Mouse (Mus musculus) lung, embryonic 15.5 days (tissue): Measurements from ENCODE around the gene Ly6g6f. TPM values are rescaled to one million over a fixed set of nuclear protein-coding genes. Genes with fewer than 3 reads are reported as not detected.

Experiments used
- ATAC-seq: fragments of 200-750 bp; cut with Nextera tagmentation; 2 replicates; pipeline ENCODE4 v1.8.0; 2017; ENCODE audit warnings: moderate number of reproducible peaks, borderline replicate concordance; ENCODE audit not compliant: low FRiP score, low TSS enrichment; ENCODE audit errors: extremely low read depth
- H3K27ac ChIP-seq: fragments of 300-500 bp; sonication (generic); 2 replicates; pipeline ENCODE4 v1.5.1; 2015; ENCODE audit warnings: moderate library complexity, mild to moderate bottlenecking, inconsistent platforms
- H3K27me3 ChIP-seq: fragments of 300-500 bp; sonication (generic); 2 replicates; pipeline ENCODE4 v1.6.1; 2015; ENCODE audit warnings: inconsistent platforms
- H3K36me3 ChIP-seq: fragments of 300-500 bp; sonication (generic); 2 replicates; pipeline ENCODE4 v1.6.1; 2015; ENCODE audit warnings: inconsistent platforms
- H3K4me1 ChIP-seq: fragments of 300-500 bp; sonication (generic); 2 replicates; pipeline ENCODE4 v1.6.1; 2015; ENCODE audit warnings: inconsistent platforms
- H3K4me2 ChIP-seq: fragments of 300-500 bp; sonication (generic); 2 replicates; pipeline ENCODE4 v1.6.1; 2015; ENCODE audit warnings: inconsistent platforms, mild to moderate bottlenecking, moderate library complexity
- H3K4me3 ChIP-seq: fragments of 300-500 bp; sonication (generic); 2 replicates; pipeline ENCODE4 v1.5.1; 2015; ENCODE audit warnings: mild to moderate bottlenecking, inconsistent platforms
- H3K9ac ChIP-seq: fragments of 300-500 bp; sonication (generic); 2 replicates; pipeline ENCODE4 v1.6.1; 2015; ENCODE audit warnings: inconsistent platforms
- H3K9me3 ChIP-seq: fragments of 300-500 bp; sonication (generic); 2 replicates; pipeline ENCODE4 v1.6.1; 2016; ENCODE audit warnings: inconsistent platforms
- WGBS: fragments of 180-500 bp; shearing (Covaris S2); methylation state at CpG from one replicate; pipeline ENCODE4 v1.1.7; 2015; 5-methylcytosine and 5-hydroxymethylcytosine counted together
- polyA plus RNA-seq: library from polyadenylated mRNA; unstranded; fragments of >200 nt; fragmentation: Nextera tagmentation; extraction: Ambion mirVana; gene quantifications from 2 replicates; pipeline ENCODE4 v1.2.1, GENCODE M21; 2015

The Ly6g6f gene
- polyA plus RNA-seq, 1 experiment from 2014 or later, result 0.51 TPM

- H3K4me3 ChIP-seq, result peak within 1 kb of the TSS; percentile 65
- H3K9ac ChIP-seq, result peak within 1 kb of the TSS; percentile 79
- ATAC-seq, result peak; percentile 99
- peaks cover 22% of the 10 kb centered on the region for H3K36me3 ChIP-seq
- no peaks in the 10 kb centered on the region for H3K9me3 ChIP-seq
- H3K4me2 ChIP-seq, result peak within 1 kb of the TSS; percentile 66
- H3K27me3 ChIP-seq, result no peaks in the 10 kb centered on the region
- WGBS, result 3% methylated on average over 57 of the region's 67 CpGs
- peak within 1 kb of the TSS; percentile 98 for H3K27ac ChIP-seq
- peaks cover 12% of the 10 kb centered on the region for H3K4me1 ChIP-seq
Measured at GRCm38 (mm10) chr17:35088825-35089644, 3.6 kb upstream of the Ly6g6f start, which contains the start of gene Abhd16a. Gene Abhd16a (plus strand): TSS chr17:35089263.

- Histone ChIP-seq H3K9ac (no peak overlapping the region), H3K27me3 (no peaks in the 10 kb centered on the region)
- 30% methylated on average over 2 of the region's 2 CpGs for WGBS
Measured at GRCm38 (mm10) chr17:35088151-35088550, 2.7 kb upstream of the Ly6g6f start.

GRCm38 (mm10) chr17:35083929-35084497 lies 1.4 kb downstream of the Ly6g6f start:
- Histone ChIP-seq H3K4me2 (no peak overlapping the region), H3K4me3 (no peak overlapping the region), H3K36me3 (no peaks in the 10 kb centered on the region), H3K4me1 (no peaks in the 10 kb centered on the region), H3K9me3 (no peaks in the 10 kb centered on the region), H3K27ac (no peak overlapping the region), H3K9ac (no peak overlapping the region), H3K27me3 (no peaks in the 10 kb centered on the region)
- ATAC-seq, result no peak
- WGBS, result 54% methylated on average over 3 of the region's 3 CpGs

More at GRCm38 (mm10) chr17:35088151-35088550, 2.7 kb upstream of the Ly6g6f start:
- H3K4me2 ChIP-seq, result no peak overlapping the region
- no peak for ATAC-seq
- H3K27ac ChIP-seq, result no peak overlapping the region
- H3K36me3 ChIP-seq, result peaks cover 17% of the 10 kb centered on the region
- H3K4me1 ChIP-seq, result peaks cover 12% of the 10 kb centered on the region
- no peaks in the 10 kb centered on the region for H3K9me3 ChIP-seq
- H3K4me3 ChIP-seq, result no peak overlapping the region

GRCm38 (mm10) chr17:35082841-35083576 lies 2.4 kb downstream of the Ly6g6f start:
- Histone ChIP-seq H3K27ac (no peak overlapping the region), H3K4me1 (peaks cover 3% of the 10 kb centered on the region; the same call in 1 of the 2 replicates), H3K4me2 (no peak overlapping the region), H3K9me3 (no peaks in the 10 kb centered on the region), H3K4me3 (no peak overlapping the region), H3K27me3 (peaks cover 4% of the 10 kb centered on the region; the same call in 1 of the 2 replicates), H3K9ac (no peak overlapping the region), H3K36me3 (no peaks in the 10 kb centered on the region)
- ATAC-seq, result no peak
- 74% methylated on average over 16 of the region's 16 CpGs for WGBS

GRCm38 (mm10) chr17:35080710-35081109 lies 4.7 kb downstream of the Ly6g6f start:
- no peak overlapping the region for H3K9ac ChIP-seq
- WGBS, result 82% methylated on average over 4 of the region's 4 CpGs

GRCm38 (mm10) chr17:35080248-35080647 lies 5.2 kb downstream of the Ly6g6f start:
- Histone ChIP-seq H3K4me2 (no peak overlapping the region), H3K27ac (no peak overlapping the region)

More at GRCm38 (mm10) chr17:35080710-35081109, 4.7 kb downstream of the Ly6g6f start:
- Histone ChIP-seq H3K27ac (no peak overlapping the region), H3K9me3 (no peaks in the 10 kb centered on the region), H3K4me2 (no peak overlapping the region), H3K4me1 (peaks cover 18% of the 10 kb centered on the region), H3K36me3 (no peaks in the 10 kb centered on the region), H3K4me3 (no peak overlapping the region), H3K27me3 (peaks cover 5% of the 10 kb centered on the region; the same call in 1 of the 2 replicates)
- ATAC-seq, result no peak

GRCm38 (mm10) chr17:35079778-35080177 lies 5.6 kb downstream of the Ly6g6f start:
- no peaks in the 10 kb centered on the region for H3K36me3 ChIP-seq
- H3K9ac ChIP-seq, result no peak overlapping the region
- no peak overlapping the region for H3K4me3 ChIP-seq
- 37% methylated on average over 9 of the region's 9 CpGs for WGBS
- ATAC-seq, result peak; percentile 15; the same call in 1 of the 2 replicates
- no peaks in the 10 kb centered on the region for H3K9me3 ChIP-seq
- no peak overlapping the region for H3K27ac ChIP-seq
- peaks cover 18% of the 10 kb centered on the region for H3K4me1 ChIP-seq
- H3K27me3 ChIP-seq, result peaks cover 5% of the 10 kb centered on the region; the same call in 1 of the 2 replicates
- no peak overlapping the region for H3K4me2 ChIP-seq

More at GRCm38 (mm10) chr17:35080248-35080647, 5.2 kb downstream of the Ly6g6f start:
- 49% methylated on average over 6 of the region's 6 CpGs for WGBS
- ATAC-seq, result no peak
- Histone ChIP-seq H3K9me3 (no peaks in the 10 kb centered on the region), H3K36me3 (no peaks in the 10 kb centered on the region), H3K9ac (no peak overlapping the region), H3K4me3 (no peak overlapping the region), H3K27me3 (peaks cover 5% of the 10 kb centered on the region; the same call in 1 of the 2 replicates), H3K4me1 (peaks cover 18% of the 10 kb centered on the region)

GRCm38 (mm10) chr17:35077786-35078233 lies 7.6 kb downstream of the Ly6g6f start, which contains the start of gene Ly6g6d:
Gene Ly6g6d (minus strand): TSS chr17:35078065.
- peak within 1 kb of the TSS; percentile 48 for H3K4me2 ChIP-seq
- H3K36me3 ChIP-seq, result no peaks in the 10 kb centered on the region
- peak within 1 kb of the TSS; percentile 31 for H3K4me3 ChIP-seq
- H3K9ac ChIP-seq, result peak within 1 kb of the TSS; percentile 25
- H3K4me1 ChIP-seq, result peaks cover 18% of the 10 kb centered on the region
- peak; percentile 66 for ATAC-seq
- peak within 1 kb of the TSS; percentile 81 for H3K27ac ChIP-seq
- no peaks in the 10 kb centered on the region for H3K9me3 ChIP-seq
- H3K27me3 ChIP-seq, result peaks cover 5% of the 10 kb centered on the region; the same call in 1 of the 2 replicates
- WGBS, result 8% methylated on average over 14 of the region's 14 CpGs

GRCm38 (mm10) chr17:35077285-35077684 lies 8.1 kb downstream of the Ly6g6f start:
- 32% methylated on average over 2 of the region's 2 CpGs for WGBS
- Histone ChIP-seq H3K9me3 (no peaks in the 10 kb centered on the region), H3K9ac (peak overlapping the region; percentile 25), H3K36me3 (no peaks in the 10 kb centered on the region), H3K4me2 (peak overlapping the region; percentile 48), H3K27ac (peak overlapping the region; percentile 81), H3K4me1 (peaks cover 18% of the 10 kb centered on the region), H3K4me3 (peak overlapping the region; percentile 31), H3K27me3 (peaks cover 5% of the 10 kb centered on the region; the same call in 1 of the 2 replicates)
- no peak for ATAC-seq

- H3K27ac ChIP-seq, result peak within 1 kb of the TSS; percentile 81
- peak within 1 kb of the TSS; percentile 48 for H3K4me2 ChIP-seq
- ATAC-seq, result no peak
- H3K36me3 ChIP-seq, result no peaks in the 10 kb centered on the region
- peaks cover 19% of the 10 kb centered on the region for H3K4me1 ChIP-seq
- H3K27me3 ChIP-seq, result peaks cover 5% of the 10 kb centered on the region; the same call in 1 of the 2 replicates
- WGBS, result 37% methylated on average over 10 of the region's 10 CpGs
- no peaks in the 10 kb centered on the region for H3K9me3 ChIP-seq
- H3K9ac ChIP-seq, result peak within 1 kb of the TSS; percentile 25
- peak within 1 kb of the TSS; percentile 31 for H3K4me3 ChIP-seq
Measured at GRCm38 (mm10) chr17:35076507-35077176, 8.8 kb downstream of the Ly6g6f start, which contains the start of gene Ly6g6e. Gene Ly6g6e (plus strand): TSS chr17:35076902.

- H3K9me3 ChIP-seq, result no peaks in the 10 kb centered on the region
- no peaks in the 10 kb centered on the region for H3K36me3 ChIP-seq
- H3K4me3 ChIP-seq, result no peak overlapping the region
- ATAC-seq, result no peak
- 48% methylated on average over 17 of the region's 17 CpGs for WGBS
- peaks cover 23% of the 10 kb centered on the region for H3K4me1 ChIP-seq
- no peak overlapping the region for H3K27ac ChIP-seq
- H3K9ac ChIP-seq, result no peak overlapping the region
- H3K4me2 ChIP-seq, result no peak overlapping the region
- H3K27me3 ChIP-seq, result peaks cover 5% of the 10 kb centered on the region; the same call in 1 of the 2 replicates
Measured at GRCm38 (mm10) chr17:35074097-35074496, 11.3 kb downstream of the Ly6g6f start.
